Mouse (Mus musculus): ENCODE data around the gene Nxph1.

The Nxph1 gene

GRCm38 (mm10) chr6:9133589-9134279, 185.5 kb downstream of the Nxph1 start:
- DNase-seq, result no peak

GRCm38 (mm10) chr6:9147966-9148365, 199.7 kb downstream of the Nxph1 start:
- no peak for DNase-seq

- DNase-seq, result no peak
Observed at GRCm38 (mm10) chr6:9149791-9150190, 201.6 kb downstream of the Nxph1 start.

GRCm38 (mm10) chr6:9159191-9159590, 211.0 kb downstream of the Nxph1 start:
- DNase-seq, result no peak

GRCm38 (mm10) chr6:9182477-9182876, 234.2 kb downstream of the Nxph1 start:
- no peak for DNase-seq

GRCm38 (mm10) chr6:9210730-9211129, 262.5 kb downstream of the Nxph1 start:
- no peak for DNase-seq

- no peak for DNase-seq
Observed at GRCm38 (mm10) chr6:9220724-9221453, 272.7 kb downstream of the Nxph1 start.

- no peak for DNase-seq
Observed at GRCm38 (mm10) chr6:9234802-9235201, 286.6 kb downstream of the Nxph1 start.

- no peak for DNase-seq
Observed at GRCm38 (mm10) chr6:9267998-9268397, 319.8 kb downstream of the Nxph1 start.
